Mouse (Mus musculus): Measurements from ENCODE around the gene Vps41. TPM values are rescaled to one million over a fixed set of nuclear protein-coding genes. Genes with fewer than 3 reads are reported as not detected.

The Vps41 gene
- polyA plus RNA-seq (2012; fragmentation: generic; extraction: Trizol) = 10 to 100 TPM in 1 of 2 experiments, 1 to 10 TPM in 1; 1.5 to 25.3 TPM

DNA sequence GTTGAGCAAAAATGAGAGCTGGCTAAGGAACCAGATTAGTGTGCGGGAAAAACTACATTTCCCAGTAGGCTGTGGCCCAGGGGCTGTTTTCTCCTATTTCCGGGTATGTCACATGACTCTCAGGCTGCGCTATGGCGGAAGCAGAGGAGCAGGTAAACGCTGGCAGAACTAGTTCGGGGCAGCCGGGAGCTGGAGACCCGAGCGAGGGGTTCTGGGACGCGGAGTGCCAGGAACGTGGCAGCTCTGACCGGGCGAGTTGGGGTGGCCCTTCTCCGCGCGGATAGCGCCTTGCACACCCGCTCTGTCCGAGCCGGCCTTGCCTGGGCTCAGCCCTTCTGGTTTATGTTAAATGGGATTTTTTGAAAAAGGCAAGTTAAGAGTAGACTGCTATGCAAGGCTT lies at the start of gene Vps41:
Gene Vps41 (plus strand): TSS at position 102 of the 400 bp plus-strand sequence.

Other genes starting within 250 kb of the Vps41 start
- under 1 TPM in 1 of 2 experiments, not detected in 1; 0.01 TPM for gene Amph, start 230.9 kb downstream of the Vps41 start, polyA plus RNA-seq (2012; fragmentation: generic; extraction: Trizol)